Mouse (Mus musculus): ENCODE results near the gene Car10. TPM values are rescaled to one million over a fixed set of nuclear protein-coding genes. Genes with fewer than 3 reads are reported as not detected.

The Car10 gene
- polyA plus RNA-seq, 1 experiment from 2014 or later, result 0.47 TPM

DNA sequence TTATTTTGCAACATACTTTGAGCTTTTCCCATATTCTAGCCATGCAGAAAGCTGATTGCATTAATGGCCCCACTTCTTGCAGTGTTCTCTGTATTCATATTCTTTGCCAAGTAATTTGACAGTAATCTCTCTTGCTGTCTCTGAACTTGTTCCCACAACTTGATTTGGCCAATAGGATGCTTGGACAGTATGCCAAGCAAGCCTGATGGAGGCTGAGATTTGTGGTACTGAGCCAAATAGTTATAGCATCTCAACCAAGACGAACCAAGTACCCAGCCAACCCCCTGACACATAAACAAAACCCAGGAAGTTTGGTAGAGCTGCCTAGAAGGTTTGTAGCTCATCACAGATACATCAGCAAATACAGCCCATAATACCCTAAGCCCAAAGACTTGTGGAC is 342.6 kb downstream of the Car10 start:
- Histone ChIP-seq H3K4me3 (no peak overlapping the region), H3K4me1 (peaks cover 5% of the 10 kb centered on the region; the same call in 1 of the 2 replicates), H3K27ac (replicated peaks) (no peak overlapping the region), H3K27me3 (ENCODE audit: low read depth, poor library complexity, severe bottlenecking) (no peaks in the 10 kb centered on the region), H3K9me3 (replicated peaks) (no peaks in the 10 kb centered on the region), H3K36me3 (no peaks in the 10 kb centered on the region)
- no peak for DNase-seq (ENCODE audit: low spot score)
- 69% methylated on average over 1 of the region's 1 CpGs for WGBS

DNA sequence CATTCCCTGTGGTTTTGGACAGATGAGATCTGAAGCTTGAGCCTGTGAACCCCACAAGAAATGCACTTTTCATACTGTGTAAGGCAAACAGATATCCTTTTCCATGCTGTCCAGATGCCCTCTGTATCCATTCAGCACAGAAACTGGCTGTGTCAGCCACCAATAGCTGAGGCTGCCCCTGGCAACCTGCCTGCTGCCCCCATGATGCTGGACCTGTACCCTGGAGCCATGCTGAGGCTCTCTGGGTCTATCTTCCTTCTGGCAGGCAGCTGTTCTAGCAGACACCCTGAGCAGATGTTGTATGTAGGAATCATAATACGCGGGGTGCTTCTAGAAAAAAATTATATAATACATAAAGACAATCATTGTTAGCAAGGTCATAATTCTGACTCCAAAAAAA is 345.9 kb downstream of the Car10 start:
- H3K4me1 ChIP-seq, result no peaks in the 10 kb centered on the region; the same call in 1 of the 2 replicates
- H3K4me3 ChIP-seq, result no peak overlapping the region
- 97% methylated on average over 2 of the region's 2 CpGs for WGBS
- no peak overlapping the region for H3K27ac ChIP-seq (replicated peaks)
- H3K36me3 ChIP-seq, result no peaks in the 10 kb centered on the region
- no peaks in the 10 kb centered on the region for H3K27me3 ChIP-seq (ENCODE audit: low read depth, poor library complexity, severe bottlenecking)
- H3K9me3 ChIP-seq (replicated peaks), result no peaks in the 10 kb centered on the region
- no peak for DNase-seq (ENCODE audit: low spot score)

DNA sequence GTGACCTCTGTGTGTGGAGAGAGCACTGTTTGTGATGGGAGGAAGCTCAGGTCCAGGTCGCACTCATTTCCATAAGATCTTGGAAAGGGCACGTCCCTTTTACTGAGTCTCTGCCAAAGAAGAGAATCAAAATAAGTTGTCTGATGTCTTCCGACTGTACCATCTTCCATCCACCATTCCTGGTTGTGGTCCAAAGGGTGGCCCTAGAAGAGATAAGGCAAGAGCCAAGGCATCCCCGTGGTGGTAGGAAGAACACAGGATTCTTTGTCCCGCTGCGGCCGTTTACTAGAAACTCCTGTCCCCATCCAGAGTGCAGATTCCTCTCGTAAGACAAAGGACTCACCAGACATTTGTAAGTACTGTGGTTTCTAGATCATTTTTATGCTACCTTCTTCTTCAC is 346.9 kb downstream of the Car10 start:
- no peak for DNase-seq (ENCODE audit: low spot score)
- 88% methylated on average over 8 of the region's 8 CpGs for WGBS
- no peak overlapping the region for H3K4me3 ChIP-seq

DNA sequence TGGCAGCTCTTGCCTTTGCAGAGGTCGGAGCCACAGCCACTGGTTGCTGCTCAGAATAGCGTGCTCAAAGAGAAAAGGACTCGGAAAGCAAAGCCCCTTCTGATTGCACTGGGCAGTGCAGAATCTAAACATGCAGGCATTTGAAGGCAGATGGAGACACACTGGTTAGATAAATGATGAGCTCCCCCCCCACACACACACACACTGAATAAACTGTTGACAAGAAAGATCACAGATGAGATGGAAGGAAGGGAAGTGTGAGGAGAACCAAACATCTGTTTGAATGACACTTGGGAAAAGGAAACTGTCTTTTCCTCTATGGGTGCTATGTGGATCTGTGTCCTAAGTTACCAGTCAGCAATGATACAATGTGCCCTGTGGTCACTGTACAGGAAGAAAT is 349.7 kb downstream of the Car10 start:
- Histone ChIP-seq H3K4me3 (no peak overlapping the region), H3K36me3 (no peaks in the 10 kb centered on the region), H3K4me1 (no peaks in the 10 kb centered on the region; the same call in 1 of the 2 replicates), H3K27me3 (ENCODE audit: low read depth, poor library complexity, severe bottlenecking) (no peaks in the 10 kb centered on the region), H3K27ac (replicated peaks) (no peak overlapping the region), H3K9me3 (replicated peaks) (no peaks in the 10 kb centered on the region)
- DNase-seq (ENCODE audit: low spot score), result no peak
- 73% methylated on average over 3 of the region's 3 CpGs for WGBS

More for the DNA sequence above, 346.9 kb downstream of the Car10 start:
- Histone ChIP-seq H3K36me3 (no peaks in the 10 kb centered on the region), H3K27ac (replicated peaks) (no peak overlapping the region), H3K9me3 (replicated peaks) (no peaks in the 10 kb centered on the region), H3K4me1 (no peaks in the 10 kb centered on the region; the same call in 1 of the 2 replicates), H3K27me3 (ENCODE audit: low read depth, poor library complexity, severe bottlenecking) (no peaks in the 10 kb centered on the region)

DNA sequence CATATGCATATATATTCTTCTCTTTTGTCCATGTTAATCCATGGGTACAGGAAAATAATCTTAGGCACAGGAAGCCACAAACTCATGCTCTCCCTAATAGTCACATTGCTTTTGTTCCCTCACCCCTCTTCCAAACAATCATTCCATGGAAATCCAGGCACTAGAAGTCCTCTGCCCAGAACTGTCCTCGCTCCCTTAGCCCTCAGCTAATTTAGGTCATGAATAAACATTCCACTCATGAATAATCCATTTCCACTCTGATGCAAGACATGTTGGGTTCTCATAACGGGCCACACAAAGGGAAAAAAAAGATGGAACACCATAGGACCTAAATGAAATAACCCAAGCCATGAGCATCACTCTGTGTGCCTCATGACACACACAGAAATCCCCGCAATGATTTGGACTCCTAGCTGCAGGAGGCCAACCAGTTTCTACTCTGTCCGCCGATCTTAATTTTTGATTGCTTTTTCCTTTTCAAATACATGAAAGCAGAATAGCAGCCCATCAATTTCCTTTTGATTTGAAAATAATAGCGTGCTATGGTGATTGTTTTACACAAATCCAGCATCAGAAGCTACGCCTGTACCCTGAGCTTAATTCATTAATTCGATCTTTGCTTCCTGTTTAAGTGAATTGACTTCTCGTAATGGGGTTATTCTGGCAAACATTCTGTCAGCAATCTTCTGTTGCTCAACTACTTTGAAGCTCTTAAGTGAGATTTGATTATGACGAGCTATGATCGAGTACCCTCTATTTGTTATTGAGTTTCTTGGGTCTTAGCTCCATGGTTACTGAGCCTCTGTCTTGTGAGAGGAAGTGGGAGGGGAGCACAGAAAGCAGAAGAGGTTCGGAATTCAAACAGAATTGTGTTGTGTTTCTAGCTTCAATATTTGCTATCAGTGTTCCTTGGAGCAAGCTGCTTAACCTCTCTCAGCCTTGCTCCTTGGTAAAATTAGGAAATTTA is 350.7 kb downstream of the Car10 start:
- no peak overlapping the region for H3K27ac ChIP-seq (replicated peaks)
- no peaks in the 10 kb centered on the region; the same call in 1 of the 2 replicates for H3K4me1 ChIP-seq
- H3K36me3 ChIP-seq, result no peaks in the 10 kb centered on the region
- no peak overlapping the region for H3K4me3 ChIP-seq
- DNase-seq (ENCODE audit: low spot score), result no peak
- no peaks in the 10 kb centered on the region for H3K27me3 ChIP-seq (ENCODE audit: low read depth, poor library complexity, severe bottlenecking)
- 85% methylated on average over 12 of the region's 12 CpGs for WGBS
- H3K9me3 ChIP-seq (replicated peaks), result no peaks in the 10 kb centered on the region

DNA sequence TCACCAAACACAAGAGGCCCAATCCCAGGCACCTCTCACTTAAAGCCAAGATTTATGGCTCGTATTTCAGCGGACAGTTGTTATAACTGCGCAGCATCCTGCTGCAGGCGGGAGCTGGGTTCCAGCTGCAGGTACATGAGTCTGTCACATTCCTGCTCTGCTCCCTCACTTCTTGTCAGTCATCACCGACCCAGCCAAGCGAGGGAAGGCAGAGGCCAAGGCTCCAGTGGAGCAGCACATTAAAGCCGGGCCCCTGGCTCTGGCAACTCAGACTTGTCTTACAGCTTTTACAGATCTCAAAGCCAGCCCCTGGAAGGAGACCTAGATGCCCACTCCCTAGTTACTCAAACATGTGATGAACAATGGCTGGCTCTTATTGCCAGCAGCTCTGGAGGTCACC is 352.7 kb downstream of the Car10 start:
- 88% methylated on average over 7 of the region's 7 CpGs for WGBS
- Histone ChIP-seq H3K27ac (replicated peaks) (no peak overlapping the region), H3K9me3 (replicated peaks) (no peaks in the 10 kb centered on the region), H3K4me3 (no peak overlapping the region), H3K36me3 (no peaks in the 10 kb centered on the region), H3K27me3 (ENCODE audit: low read depth, poor library complexity, severe bottlenecking) (no peaks in the 10 kb centered on the region), H3K4me1 (no peaks in the 10 kb centered on the region; the same call in 1 of the 2 replicates)
- no peak for DNase-seq (ENCODE audit: low spot score)

DNA sequence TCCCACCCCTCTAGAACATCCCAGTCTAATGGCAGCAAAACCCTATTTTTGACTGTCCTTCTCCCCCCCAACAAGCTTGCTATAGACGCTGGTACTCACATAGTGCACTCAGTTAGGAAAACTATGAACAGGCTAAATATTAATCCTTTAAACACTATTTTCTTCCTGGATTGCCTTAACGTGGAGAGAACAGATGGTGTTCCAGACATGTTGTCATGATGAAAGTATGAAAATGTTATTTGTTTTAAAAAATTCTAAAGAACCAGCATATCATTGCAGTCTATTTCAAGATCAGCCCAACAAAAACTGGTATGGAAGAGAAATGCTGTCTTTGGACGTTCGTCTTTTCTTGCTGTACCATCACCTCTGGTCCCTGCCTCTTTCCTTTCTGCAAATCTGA is 368.4 kb downstream of the Car10 start:
- 91% methylated on average over 4 of the region's 4 CpGs for WGBS
- H3K27me3 ChIP-seq (ENCODE audit: low read depth, poor library complexity, severe bottlenecking), result no peaks in the 10 kb centered on the region
- H3K4me3 ChIP-seq, result no peak overlapping the region

DNA sequence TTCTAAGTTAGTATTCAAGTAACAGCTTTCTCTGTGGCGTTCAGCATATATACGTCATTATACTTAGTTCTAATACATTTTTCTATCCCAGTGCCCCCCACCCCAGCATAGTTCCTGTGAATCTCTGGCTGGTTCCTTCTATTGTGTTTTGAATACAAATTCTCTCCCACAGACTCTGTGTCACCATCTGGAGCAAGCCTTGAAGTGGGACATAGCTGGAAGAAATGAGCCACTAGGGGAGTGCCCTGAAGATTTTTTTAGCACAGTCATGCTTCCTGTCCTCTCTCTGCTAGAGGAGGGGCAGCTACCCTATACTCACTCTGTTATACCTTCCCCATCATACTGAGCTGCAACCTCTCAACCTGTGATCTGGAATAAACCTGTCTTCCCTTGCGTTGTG is 369.9 kb downstream of the Car10 start:
- DNase-seq (ENCODE audit: low spot score), result no peak
- no peak overlapping the region for H3K4me3 ChIP-seq
- H3K4me1 ChIP-seq, result 0 out of 2 replicates have a peak, but pooled peaks cover 2% of the 10 kb centered on the region
- H3K36me3 ChIP-seq, result no peaks in the 10 kb centered on the region
- no peaks in the 10 kb centered on the region for H3K9me3 ChIP-seq (replicated peaks)
- H3K27ac ChIP-seq (replicated peaks), result no peak overlapping the region
- H3K27me3 ChIP-seq (ENCODE audit: low read depth, poor library complexity, severe bottlenecking), result no peaks in the 10 kb centered on the region
- WGBS, result 89% methylated on average over 3 of the region's 3 CpGs

More for the DNA sequence above, 368.4 kb downstream of the Car10 start:
- no peak overlapping the region for H3K27ac ChIP-seq (replicated peaks)
- DNase-seq (ENCODE audit: low spot score), result no peak
- no peaks in the 10 kb centered on the region for H3K36me3 ChIP-seq
- H3K4me1 ChIP-seq, result no peaks in the 10 kb centered on the region
- H3K9me3 ChIP-seq (replicated peaks), result no peaks in the 10 kb centered on the region

DNA sequence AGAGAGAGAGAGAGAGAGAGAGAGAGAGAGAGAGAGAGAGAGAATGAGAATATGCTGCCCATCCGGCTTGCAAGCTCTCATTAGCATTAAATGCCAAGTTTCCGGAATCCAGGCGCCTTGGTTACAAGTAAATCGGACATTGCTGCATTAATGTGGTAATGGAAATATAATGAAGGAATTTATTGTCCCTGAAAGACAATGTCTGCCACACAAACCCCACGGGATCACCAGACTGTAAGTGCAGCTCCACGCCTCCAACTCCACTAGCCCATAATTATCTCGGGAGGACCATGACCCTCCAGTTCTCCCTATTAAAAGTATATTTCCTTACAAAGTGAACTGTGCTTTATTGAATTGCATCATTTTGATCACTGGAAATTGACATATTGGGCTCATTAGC is 372.9 kb downstream of the Car10 start:
- H3K4me3 ChIP-seq, result no peak overlapping the region
- WGBS, result 79% methylated on average over 7 of the region's 7 CpGs
- H3K36me3 ChIP-seq, result no peaks in the 10 kb centered on the region
- no peak overlapping the region for H3K27ac ChIP-seq (replicated peaks)
- no peaks in the 10 kb centered on the region for H3K27me3 ChIP-seq (ENCODE audit: low read depth, poor library complexity, severe bottlenecking)
- H3K9me3 ChIP-seq (replicated peaks), result no peaks in the 10 kb centered on the region
- no peak for DNase-seq (ENCODE audit: low spot score)
- 0 out of 2 replicates have a peak, but pooled peaks cover 2% of the 10 kb centered on the region for H3K4me1 ChIP-seq

DNA sequence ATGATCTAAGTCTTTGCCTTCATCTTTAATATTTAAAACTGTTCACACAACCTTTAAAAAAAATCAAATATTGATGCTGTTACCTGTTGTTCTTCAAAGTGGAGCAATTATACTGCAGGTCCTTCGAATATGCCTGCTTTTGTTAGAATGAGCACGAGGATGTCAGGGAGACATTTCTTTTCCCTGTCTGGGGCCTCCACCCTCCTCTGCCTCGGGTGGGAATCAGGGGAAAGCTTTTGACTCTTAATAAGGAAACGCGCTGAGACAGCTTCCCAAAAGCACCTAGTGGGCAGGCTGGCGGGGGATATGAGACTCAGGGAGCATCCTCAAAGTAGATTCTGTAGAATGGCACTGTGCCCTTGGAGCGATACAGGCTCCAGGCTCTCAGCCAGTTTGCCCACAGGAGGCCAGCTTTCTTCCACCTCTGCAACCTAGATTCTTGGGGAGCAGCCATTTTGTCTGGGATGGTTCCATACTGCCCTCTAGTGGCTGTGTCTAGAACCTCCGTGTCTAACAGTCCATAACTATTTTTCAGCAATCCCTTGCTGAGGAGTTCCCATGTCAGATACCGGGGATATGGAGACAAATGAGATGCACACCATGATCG is 373.8 kb downstream of the Car10 start:
- 0 out of 2 replicates have a peak, but pooled peaks cover 2% of the 10 kb centered on the region for H3K4me1 ChIP-seq
- H3K27ac ChIP-seq (replicated peaks), result 0 out of 2 replicates have a peak overlapping the region, but pooled peaks have one; percentile 38
- WGBS, result 43% methylated on average over 10 of the region's 10 CpGs
- DNase-seq (ENCODE audit: low spot score), result peak; percentile 66
- H3K4me3 ChIP-seq, result no peak overlapping the region
- H3K9me3 ChIP-seq (replicated peaks), result no peaks in the 10 kb centered on the region
- no peaks in the 10 kb centered on the region for H3K36me3 ChIP-seq
- no peaks in the 10 kb centered on the region for H3K27me3 ChIP-seq (ENCODE audit: low read depth, poor library complexity, severe bottlenecking)

DNA sequence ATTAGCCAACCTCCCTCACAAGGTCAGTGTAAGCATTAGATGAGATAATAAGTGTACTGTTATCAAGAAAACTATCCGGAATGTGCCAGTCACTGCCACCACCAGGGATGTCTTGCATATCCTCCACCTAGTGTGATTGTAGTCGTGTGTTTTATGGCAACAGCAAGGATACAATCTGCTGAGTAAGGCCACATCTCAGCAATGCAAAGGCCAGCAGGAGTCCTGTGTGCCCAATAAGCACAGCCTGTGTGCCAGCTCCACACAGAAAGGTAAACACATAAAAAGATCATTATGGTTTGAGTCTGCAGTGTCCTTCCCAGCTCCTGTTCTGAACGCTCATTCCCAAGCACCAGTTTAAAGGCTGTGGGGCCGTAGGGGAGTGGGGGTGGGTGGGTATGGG is 386.8 kb downstream of the Car10 start:
- 89% methylated on average over 4 of the region's 4 CpGs for WGBS
- Histone ChIP-seq H3K4me1 (no peaks in the 10 kb centered on the region), H3K27ac (replicated peaks) (no peak overlapping the region), H3K4me3 (no peak overlapping the region), H3K27me3 (ENCODE audit: low read depth, poor library complexity, severe bottlenecking) (no peaks in the 10 kb centered on the region), H3K36me3 (no peaks in the 10 kb centered on the region), H3K9me3 (replicated peaks) (no peaks in the 10 kb centered on the region)
- no peak for DNase-seq (ENCODE audit: low spot score)

DNA sequence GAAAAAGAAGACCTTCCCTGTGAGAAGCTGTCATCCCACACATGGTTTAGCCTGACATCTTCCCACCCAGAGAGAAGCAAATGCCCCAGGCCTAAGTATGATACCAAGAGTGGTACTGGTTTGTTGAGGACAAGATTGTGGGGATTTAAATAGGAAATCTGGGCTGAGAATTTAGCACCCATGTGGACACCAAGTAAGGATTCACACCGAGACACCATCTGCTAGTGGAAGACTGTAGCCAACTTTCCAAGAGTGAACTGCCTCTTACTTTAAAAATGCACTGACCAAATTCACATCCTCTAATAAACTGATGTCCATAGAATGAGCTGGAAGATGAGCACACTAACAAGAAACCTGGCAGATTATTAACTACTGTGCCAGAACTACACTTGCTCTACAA is 389.2 kb downstream of the Car10 start:
- H3K27me3 ChIP-seq (ENCODE audit: low read depth, poor library complexity, severe bottlenecking), result no peaks in the 10 kb centered on the region
- H3K4me1 ChIP-seq, result no peaks in the 10 kb centered on the region
- 84% methylated on average over 1 of the region's 1 CpGs for WGBS
- no peaks in the 10 kb centered on the region for H3K9me3 ChIP-seq (replicated peaks)
- H3K27ac ChIP-seq (replicated peaks), result no peak overlapping the region
- no peak overlapping the region for H3K4me3 ChIP-seq
- H3K36me3 ChIP-seq, result no peaks in the 10 kb centered on the region
- DNase-seq (ENCODE audit: low spot score), result no peak

All from midbrain, embryonic 10.5 days (tissue).